Mouse (Mus musculus): Measurements from ENCODE around the gene Tspan32.

Tspan32 gene

GRCm38 (mm10) chr7:143004727-143005343 is at the start of gene Tspan32:
TSS of gene Tspan32 (plus strand) at chr7:143005046.
- no peak for DNase-seq

GRCm38 (mm10) chr7:142956018-142956417 is 48.8 kb upstream of the Tspan32 start:
- no peak for DNase-seq

- DNase-seq: no peak
Observed at GRCm38 (mm10) chr7:142958817-142959216, 46.0 kb upstream of the Tspan32 start.

GRCm38 (mm10) chr7:142959752-142960151 is 45.1 kb upstream of the Tspan32 start:
- DNase-seq: no peak

- DNase-seq: no peak
Observed at GRCm38 (mm10) chr7:142967414-142967883, 37.4 kb upstream of the Tspan32 start.

GRCm38 (mm10) chr7:142967884-142968808 is 36.7 kb upstream of the Tspan32 start:
- DNase-seq: peak; percentile 69

- peak; percentile 31 for DNase-seq
Observed at GRCm38 (mm10) chr7:142968809-142969511, 35.9 kb upstream of the Tspan32 start, which contains the start of gene Ascl2. TSS of gene Ascl2 (minus strand) at chr7:142969264.

- DNase-seq: no peak
Observed at GRCm38 (mm10) chr7:142981908-142982307, 22.9 kb upstream of the Tspan32 start.

GRCm38 (mm10) chr7:142985146-142985545 is 19.7 kb upstream of the Tspan32 start:
- DNase-seq: no peak

- no peak for DNase-seq
Observed at GRCm38 (mm10) chr7:142987718-142988117, 17.1 kb upstream of the Tspan32 start.

GRCm38 (mm10) chr7:142995004-142995403 is 9.8 kb upstream of the Tspan32 start:
- no peak for DNase-seq

GRCm38 (mm10) chr7:142995630-142996338 is 9.1 kb upstream of the Tspan32 start:
- DNase-seq: no peak

GRCm38 (mm10) chr7:142996998-142997397 is 7.8 kb upstream of the Tspan32 start:
- no peak for DNase-seq

- no peak for DNase-seq
Observed at GRCm38 (mm10) chr7:142997403-142998150, 7.3 kb upstream of the Tspan32 start.

- no peak for DNase-seq
Observed at GRCm38 (mm10) chr7:143002679-143003078, 2.2 kb upstream of the Tspan32 start.

GRCm38 (mm10) chr7:143005344-143006096 is 674 bp downstream of the Tspan32 start:
- DNase-seq: no peak

GRCm38 (mm10) chr7:143006097-143006755 is 1.4 kb downstream of the Tspan32 start:
- no peak for DNase-seq

- no peak for DNase-seq
Observed at GRCm38 (mm10) chr7:143006756-143007598, 2.1 kb downstream of the Tspan32 start.

- DNase-seq: peak; percentile 96
Observed at GRCm38 (mm10) chr7:143007599-143008369, 2.9 kb downstream of the Tspan32 start.

Data from right cerebral cortex, postnatal 4 days (tissue).